Mouse (Mus musculus) adrenal gland, postnatal 25 days (tissue): ENCODE measurements around the gene Kcnt2. TPM values are rescaled to one million over a fixed set of nuclear protein-coding genes. Genes with fewer than 3 reads are reported as not detected.

Source experiments
- DNase-seq: peaks from one replicate; pipeline ENCODE4 v3.0.0; 2021; ENCODE audit warnings: mixed read lengths
- total RNA-seq: library from RNA; stranded (reverse); gene quantifications from 2 replicates; pipeline ENCODE4 v1.2.3, GENCODE M21; 2021

Gene Kcnt2
- total RNA-seq, 1 experiment from 2014 or later: 0.97 TPM

DNA sequence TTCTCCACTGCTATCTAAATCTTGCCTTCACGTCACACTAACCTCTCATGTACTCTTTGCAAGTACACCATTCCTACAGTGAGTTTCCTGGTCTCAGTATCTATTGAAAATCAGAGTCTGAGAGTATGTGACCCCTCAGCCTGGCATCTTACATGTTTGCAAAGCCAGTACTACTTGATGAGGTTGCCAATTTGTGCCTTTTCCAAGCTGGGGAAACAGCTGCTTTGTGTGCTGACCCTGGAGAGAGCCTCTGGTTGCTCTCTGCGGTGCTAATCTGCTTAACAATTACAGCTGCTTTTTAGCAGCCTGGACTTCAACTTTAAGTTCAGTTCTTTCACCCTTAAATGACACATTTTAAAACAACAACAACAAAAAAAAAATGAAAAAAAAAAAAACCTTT is 133.6 kb downstream of the Kcnt2 start:
- no peak for DNase-seq

DNA sequence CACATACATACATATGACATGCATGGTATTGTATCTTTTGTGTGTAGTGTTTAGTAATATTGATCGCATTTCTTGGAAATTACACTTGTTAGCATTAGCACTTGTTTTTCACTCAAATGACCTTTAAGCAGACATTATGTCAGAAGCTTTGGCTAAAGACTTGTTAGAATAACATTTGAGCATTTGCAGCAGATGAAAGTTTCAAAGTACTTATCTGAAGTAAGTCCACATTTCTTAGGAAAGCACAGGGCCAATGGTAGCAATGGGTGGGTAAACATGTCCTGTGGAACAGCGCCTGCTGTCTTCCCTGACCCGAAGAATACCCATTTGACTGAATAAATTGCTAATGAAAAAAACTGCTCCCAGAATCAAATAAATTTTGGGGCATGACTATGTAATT is 135.1 kb downstream of the Kcnt2 start:
- no peak for DNase-seq

DNA sequence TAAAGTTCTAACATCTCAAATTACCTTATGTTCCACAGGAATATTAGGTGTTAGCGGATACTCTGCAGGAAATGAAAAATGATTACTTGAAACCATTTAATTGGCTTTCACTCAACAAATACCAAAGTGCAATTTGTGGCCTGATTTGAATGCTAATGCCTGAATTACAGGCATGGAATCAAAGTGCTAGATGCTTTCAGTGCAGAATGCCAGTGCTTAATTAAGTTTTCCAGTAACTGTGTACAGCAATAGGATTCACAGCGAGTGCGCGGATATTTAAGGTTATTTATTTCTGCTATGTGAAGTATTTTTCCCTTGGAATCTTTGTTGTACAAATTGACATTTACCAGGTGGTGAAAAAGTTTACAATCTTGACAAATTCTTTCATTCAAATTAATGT is 144.3 kb downstream of the Kcnt2 start:
- DNase-seq: no peak

DNA sequence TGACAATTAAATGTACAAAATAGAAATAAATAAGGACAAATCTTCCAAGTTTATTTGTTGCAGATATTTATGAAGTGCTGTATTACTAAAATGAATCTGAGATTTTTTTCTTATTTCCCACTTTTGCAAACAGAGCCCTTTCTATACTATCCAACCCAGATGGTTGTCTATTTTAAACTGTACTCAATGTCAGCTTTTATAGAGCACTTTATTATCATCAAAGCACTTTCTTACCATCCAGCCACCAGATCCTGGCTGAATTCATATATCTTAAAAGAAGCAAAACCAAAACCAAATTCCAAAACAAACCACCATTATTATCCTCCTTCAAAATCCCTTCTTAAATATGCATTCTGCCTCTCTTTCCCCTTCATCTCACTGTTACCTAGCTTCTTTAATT is 151.8 kb downstream of the Kcnt2 start:
- DNase-seq: no peak

DNA sequence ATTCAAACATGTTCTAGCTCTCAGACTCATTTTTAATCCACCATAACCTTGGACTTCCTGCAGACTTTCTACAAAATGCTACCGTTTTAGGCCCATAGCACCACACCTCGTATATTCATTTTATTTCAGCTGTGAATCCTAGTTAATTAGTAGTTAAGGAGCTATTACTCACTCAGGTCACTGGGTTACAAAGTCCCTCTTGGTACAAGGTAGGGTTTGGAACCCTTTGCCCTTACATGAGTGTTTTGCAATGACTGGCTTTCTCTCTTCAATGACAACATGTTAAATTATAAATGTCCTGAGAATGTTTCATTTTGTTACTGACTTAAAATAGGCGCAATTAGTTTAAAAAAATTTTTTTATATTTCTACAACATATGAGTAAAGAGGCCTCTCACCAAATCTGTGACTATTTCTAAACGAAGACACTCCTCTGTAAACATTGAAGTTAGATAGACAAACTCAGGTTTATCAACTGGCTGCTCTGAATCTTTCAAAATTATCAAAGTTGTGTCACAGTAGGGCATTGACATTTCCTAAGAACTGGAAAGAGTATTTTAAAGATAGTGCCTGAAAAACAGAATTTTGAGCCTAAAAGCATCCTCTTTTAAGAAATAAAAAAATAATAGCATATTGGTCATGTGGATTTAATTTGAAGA is 160.8 kb downstream of the Kcnt2 start:
- no peak for DNase-seq

DNA sequence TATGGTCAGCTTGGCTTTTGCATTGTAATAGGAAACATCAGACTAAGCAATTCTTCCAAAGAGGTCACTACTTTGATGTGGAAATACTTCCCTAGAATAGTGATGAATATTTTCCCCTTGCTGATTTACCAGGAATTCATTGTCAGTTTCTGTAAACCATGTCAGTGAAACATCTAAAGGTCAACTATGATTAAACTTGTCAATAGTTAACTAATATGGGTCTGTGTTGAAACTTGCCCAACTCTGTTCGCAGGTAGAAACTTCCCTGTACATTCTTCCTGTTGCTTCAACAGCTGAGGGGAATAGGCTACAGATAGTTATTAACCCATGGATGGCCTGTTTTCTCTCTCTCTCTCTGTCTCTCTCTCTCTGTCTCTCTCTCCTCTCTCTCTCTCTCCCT is 169.8 kb downstream of the Kcnt2 start:
- no peak for DNase-seq

DNA sequence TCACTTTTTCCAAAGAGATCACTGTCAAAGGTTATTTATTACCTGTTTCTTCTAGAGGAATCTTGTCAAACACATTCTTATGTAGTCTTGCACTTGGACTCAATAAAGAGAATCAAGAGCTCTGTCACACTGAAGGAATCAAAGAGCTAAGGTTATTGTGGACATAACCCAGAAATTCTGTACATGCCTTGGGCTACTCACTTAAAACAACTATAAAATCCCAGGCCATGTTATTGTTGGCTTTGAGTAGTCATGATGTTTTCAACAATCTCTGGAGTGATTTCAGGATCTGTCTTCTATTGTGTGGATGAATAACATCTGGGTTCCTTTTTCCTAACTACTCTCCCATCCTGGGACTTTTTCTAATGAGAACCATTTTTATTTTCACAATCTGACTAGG is 177.0 kb downstream of the Kcnt2 start:
- no peak for DNase-seq

DNA sequence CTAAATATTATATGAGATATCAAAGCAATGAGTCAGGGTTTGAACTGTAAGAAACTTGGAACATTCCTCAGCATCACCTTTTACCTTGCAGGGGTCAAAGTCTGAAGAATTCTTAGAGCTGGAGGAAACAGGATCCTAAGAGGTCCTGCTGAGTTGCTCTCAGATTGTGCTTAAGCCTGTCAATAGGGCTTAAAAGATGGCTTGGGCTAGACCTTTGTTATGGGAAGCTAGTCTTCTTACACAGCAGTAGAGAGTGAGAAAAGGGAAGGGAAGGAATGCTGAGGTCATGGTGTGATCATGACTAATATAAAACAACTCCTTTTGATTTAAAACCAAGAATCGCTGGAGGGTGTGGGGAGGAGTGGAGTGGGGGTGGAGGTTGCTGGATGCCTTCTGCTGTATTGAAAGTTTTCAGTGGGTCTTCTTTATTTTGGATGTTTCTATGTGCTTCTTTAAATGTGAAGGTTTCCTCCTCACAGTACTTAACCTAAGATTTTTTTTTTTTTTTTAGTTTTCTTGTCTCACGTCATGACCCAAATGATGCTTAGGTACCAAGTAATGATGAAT is 183.4 kb downstream of the Kcnt2 start:
- DNase-seq: no peak

DNA sequence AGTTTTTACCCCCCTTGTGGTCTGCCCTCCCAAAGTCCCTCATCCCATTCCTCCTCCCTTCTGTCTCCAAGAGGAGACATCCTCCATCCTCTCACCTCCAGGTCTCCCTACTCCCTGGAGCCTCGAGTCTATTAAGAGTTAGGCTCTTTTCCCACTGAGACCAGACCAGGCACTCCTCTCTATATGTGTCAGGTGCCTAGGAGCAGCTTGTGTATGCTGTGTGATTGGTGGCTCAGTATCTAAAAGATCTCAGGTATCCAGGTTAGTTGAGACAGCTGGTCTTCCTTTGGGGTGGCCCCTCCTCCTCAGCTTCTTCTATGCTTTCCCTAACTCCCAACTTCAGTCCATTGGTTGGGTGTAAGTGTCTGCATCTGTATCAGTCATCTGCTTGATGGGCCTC is 186.1 kb downstream of the Kcnt2 start:
- no peak for DNase-seq

DNA sequence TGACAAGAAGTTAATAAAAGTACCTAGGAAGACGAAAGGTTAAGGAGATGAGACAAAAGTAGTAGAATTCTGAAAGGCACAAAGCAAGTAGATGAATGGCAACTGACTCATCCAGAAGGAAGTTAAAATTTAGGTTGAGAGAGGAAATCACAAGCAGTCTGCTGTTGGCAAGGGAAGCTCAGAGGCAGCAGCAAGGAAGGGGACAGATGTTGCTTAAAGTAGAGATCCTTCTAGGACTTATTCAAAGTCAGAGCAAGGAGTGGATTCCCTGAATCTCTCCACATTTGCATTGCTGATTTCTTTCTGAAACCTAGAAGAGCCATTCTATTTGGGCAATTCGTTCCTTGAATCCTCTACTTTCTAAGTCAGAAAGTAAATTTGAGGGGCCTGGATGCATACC is 188.8 kb downstream of the Kcnt2 start:
- DNase-seq: no peak

DNA sequence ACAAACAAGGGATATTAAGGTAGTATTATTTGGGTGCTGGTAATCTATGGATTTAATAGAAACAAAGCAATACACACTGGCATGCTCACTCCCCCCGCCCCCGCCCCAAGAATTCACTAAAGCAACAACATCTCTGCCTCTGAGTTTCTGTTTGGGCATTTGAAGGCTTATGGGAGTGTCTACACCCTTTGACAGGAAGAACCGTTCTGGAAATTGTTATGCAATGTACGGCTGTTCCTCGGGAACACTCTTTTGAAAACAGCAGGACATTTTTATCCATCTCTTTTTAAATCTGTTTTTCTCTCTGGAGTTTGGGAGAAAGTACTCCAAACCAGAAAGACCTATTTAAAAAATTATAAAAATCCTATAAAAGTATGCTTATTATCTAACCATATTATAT is 192.2 kb downstream of the Kcnt2 start:
- DNase-seq: no peak

DNA sequence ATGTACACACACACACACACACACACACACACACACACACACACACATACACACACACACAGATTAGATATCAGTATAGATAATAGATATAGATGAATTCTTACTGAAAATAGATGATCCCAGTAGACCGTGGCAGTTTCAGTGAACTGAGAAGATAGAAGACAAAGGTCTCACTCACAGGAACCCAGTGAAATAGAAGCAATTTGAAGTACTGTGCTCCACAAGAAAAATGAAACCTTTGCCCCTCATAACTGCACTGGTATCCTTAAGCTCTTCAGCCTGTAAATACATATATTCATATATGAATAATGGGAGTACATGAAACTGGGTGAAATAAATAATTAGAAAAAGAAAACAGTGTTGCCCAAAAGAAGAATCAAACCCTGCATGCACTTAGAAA is 197.9 kb downstream of the Kcnt2 start:
- DNase-seq: no peak

DNA sequence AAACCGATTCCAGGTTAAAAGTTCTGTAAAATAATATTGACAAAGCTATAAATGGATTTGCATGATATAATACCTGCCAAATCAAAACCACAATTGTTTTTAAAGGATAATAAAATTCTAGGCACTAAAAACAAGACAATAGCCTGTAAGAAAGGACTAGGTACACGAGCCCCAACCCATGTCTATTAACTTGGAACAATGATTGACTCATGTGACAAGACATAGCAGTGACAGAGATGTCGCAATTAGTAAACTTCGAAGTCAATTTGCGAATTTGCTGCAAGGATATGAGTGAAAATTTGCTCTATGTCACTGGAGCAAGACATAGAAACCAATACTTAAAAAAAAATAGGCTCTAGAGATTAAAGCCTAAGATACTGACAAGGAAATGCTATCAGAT is 198.4 kb downstream of the Kcnt2 start:
- DNase-seq: no peak

DNA sequence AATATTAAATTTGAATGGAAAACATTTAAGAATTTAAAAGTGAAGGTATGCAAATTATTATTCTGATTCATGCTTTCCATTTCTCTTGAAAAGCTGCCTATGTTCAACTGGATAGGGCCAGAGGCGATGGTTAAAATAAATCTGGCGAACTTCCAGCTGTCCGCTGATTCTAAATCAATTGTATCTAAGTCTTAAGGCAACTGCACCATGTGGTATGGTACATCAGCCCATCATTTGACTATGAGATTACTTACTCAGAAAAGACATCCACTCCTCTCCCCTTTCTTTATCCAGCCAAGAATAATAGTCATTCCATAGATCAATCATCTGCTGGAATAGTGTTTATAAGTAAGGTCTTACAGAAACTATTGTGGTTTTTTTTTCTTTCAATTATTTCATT is 205.5 kb downstream of the Kcnt2 start:
- no peak for DNase-seq

DNA sequence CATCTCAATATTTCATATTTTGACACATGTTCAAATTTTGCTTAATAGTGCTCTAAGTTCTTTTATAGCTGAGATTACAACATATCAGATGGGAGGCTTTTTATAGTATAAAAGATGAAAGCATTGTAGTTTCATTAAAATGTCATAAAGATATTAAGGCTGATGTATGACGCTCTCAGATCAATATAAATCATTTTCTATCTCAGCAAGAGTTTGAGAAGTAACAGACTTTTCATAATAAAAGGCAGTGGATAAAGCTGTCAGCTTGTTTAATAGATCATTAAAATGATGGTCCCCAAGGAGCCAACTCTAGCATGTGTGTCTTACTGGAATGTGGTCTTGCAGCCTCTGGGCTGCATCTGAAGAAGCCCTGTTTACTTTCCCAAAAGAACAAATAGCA is 206.0 kb downstream of the Kcnt2 start:
- DNase-seq: no peak

DNA sequence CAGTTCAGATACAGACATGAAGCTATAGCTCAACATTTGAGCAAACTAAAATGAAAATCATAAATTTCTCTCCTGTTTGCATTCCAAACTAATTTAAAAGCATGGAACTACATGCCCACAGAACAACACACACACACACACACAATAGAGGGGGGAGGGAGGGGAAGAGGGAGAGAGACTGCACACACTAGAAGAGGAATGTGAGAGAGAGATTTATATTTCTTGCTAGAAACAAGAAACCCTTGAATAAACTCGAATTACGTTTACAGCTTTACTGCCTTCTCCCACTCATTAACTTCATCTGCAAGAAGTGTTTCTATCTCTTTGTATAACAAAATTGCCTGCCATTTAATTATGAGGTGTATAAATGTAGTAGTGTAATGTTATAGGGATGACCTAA is 209.9 kb downstream of the Kcnt2 start:
- DNase-seq: no peak

DNA sequence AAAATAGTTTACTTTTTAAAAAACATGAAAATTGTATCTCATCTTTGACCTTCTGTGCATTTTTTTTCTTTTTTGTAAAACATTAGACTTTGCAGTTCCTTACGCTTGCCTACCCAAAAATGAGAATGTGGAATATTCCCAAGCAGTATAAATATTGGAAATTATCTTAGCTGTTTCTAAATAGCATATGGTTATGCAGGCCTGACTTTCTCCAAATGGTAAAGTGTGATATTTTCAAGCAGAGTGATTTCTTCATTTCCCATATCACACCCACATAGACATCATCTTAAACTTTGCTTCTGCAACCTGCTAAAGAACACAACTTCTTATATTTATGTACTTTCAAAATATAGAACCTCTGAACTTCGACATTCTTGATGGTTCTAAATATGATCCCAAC is 210.9 kb downstream of the Kcnt2 start:
- DNase-seq: no peak

DNA sequence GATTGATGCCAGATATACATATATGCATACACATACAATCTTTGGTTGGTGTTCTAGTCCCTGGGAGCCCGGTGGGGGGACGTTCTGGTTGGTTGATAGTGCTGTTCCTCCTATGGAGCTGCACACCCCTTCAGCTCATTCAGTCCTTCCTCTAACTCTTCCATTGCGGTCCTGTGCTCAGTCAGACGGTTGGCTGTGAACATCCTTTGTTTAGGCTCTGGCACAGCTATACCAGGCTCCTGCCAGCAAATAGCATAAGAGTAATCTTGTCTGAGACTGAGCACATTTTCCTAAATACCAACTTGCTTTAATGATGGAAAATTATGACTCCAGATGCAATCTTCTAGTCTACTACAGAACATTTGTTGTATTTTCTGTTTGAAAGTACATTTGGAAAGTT is 222.4 kb downstream of the Kcnt2 start:
- DNase-seq: no peak

DNA sequence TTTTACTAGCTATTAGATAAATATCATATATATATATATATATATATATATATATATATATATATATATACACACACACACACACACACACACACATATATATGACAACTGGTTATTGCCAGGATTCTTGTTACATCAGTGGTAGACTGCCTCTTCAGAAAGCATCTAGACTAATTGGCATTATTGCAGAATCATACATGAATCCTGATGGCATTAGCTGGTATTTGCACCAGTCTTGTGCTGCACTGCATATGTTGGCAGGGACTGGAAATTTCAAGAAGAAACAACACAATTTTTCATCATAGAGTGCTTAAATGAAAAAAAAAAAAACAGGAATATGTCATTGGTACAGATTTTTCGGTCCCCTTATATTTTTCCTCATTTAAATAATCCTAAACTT is 223.6 kb downstream of the Kcnt2 start:
- no peak for DNase-seq

DNA sequence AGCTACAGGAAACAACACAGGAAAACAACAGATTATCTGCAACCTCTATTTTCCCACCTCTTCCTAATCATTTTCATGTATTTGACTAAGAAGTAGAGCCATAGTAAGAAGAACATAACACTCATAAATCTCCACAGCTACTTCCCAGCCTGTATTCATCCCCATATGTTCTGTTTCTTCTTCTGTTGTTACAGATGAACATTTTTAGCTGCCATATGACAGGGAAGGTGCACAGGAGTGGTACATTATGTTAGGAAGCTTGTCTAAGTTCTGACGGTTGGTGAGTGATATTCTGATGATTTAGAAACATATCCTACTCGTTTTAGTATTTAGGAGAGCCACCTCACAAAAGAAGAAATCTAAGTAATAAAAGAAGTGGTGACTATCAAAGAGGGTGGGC is 231.0 kb downstream of the Kcnt2 start:
- DNase-seq: no peak

DNA sequence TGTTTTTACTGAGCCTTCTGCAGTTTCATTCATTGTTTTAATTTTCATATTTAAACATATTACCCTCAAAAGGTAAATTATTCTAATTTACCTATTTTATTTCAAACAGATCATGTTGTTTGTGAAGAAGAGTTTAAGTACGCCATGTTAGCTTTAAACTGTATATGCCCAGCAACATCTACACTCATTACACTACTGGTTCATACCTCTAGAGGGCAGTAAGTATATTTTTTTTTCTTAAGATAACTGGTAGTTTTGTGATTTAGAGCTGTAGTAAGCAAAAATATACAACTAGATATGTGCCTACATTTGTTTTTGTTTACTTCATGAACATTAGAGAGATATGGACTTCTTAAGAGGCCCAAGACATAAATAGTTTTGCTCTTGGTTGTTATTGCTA is 238.1 kb downstream of the Kcnt2 start:
- no peak for DNase-seq

DNA sequence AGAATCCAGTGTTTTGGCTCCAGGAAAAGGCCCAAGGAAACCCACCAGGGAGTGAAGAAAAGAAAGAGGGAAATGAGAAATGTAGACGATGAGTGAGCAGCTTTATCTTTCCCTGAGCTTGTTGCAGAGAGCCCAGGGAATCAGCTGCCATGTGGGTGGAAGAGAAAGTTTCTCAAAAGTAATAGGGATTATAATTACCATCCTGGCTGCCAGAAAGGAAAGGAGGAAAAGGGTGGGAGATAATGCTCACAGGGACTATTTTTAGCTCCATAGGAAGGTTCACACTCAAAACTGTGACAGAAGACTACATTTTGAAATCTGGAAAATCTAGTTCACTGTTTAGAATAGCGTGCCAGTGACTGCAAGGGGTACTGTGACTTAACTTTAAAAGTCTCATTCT is 243.9 kb downstream of the Kcnt2 start:
- no peak for DNase-seq

DNA sequence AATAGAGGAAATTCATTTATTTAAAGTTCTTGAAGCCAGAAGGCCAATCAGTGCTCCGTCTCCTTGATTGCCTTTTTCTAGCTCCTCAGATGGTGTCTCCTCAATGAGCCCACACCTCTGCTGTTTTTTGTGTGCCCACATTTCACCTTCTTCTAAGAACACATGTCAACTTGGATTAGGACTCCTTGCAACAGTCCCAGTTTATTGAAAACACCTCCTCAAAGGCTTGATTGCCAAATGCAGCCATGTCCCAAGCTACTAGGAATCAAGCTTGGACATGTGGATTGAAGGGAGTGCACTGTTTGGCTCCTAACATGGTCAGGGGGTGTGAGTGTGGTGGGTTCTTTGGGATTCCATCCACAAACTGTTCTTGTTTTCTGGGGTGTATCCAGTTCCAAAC is 245.4 kb downstream of the Kcnt2 start:
- no peak for DNase-seq

DNA sequence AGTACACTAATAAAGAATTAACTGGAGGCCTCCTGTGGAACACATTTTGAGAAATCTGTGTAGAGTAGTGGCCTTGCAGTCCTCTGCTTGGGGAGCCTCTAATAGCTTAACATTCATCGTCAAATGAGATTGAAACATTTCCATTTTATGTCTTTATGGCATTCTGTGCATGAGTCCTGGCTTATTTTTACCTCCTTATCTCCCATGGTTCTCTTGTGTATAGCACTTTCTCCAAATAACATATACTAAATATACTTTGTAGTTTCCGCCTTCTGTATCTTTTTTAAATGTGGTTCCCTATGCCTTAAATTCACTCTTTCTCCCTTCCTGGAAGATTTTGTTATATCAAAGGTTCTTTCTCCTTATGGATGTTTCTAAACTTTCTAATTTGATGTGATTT is 246.3 kb downstream of the Kcnt2 start:
- DNase-seq: no peak

DNA sequence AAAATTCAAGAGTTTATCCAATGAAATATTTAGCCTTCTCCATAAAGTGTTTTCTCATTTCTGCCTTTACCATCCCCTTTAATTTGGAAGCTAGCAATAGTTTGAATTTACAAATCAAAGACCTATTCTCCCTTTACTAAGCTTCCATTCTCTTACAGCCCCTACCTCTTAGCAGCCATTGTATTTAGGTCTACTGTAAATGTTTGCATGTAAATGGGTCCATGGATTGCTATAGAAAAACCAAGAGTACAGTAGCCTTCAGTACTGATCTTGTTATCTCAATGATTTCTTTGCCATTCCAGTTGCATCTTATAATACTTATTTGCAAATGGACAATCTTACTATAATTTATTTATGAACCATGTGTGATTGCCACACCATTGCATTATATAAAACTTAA is 267.5 kb downstream of the Kcnt2 start:
- DNase-seq: no peak
